Mouse (Mus musculus): Measurements from ENCODE around the gene Lpar3.

- TF ChIP-seq CTCF (IDR thresholded peaks at IDR 0.05; ENCODE audit: low read depth) = no peak
- TF ChIP-seq EP300 (IDR thresholded peaks at IDR 0.05; ENCODE audit: low read depth) = no peak
Measured at GRCm38 (mm10) chr3:146173030-146173429, 47.7 kb upstream of the Lpar3 start.

Data from liver, postnatal 0 days (tissue).